Mouse (Mus musculus) gastrocnemius, postnatal 36 days (tissue): ENCODE results near the gene Grm7. TPM values are rescaled to one million over a fixed set of nuclear protein-coding genes. Genes with fewer than 3 reads are reported as not detected.

Source experiments
- DNase-seq, 2 experiments: peaks; one replicate each; pipeline ENCODE4 v3.0.0; 2022
- intact Hi-C: fragments of 180-260 bp; cut with DNase I; formaldehyde crosslinking; loops from one replicate; pipeline ENCODE4 v1.15.1; 2025
- total RNA-seq, 2 experiments: library from RNA; stranded (reverse); gene quantifications; 2 replicates each; pipeline ENCODE4 v1.2.3; 2021

The Grm7 gene
- total RNA-seq, 2 experiments from 2014 or later: not detected

GRCm38 (mm10) chr6:111303912-111304555 lies 658.7 kb downstream of the Grm7 start:
- intact Hi-C loops: no loop called here
- no peak for DNase-seq

GRCm38 (mm10) chr6:111361681-111362080 lies 716.3 kb downstream of the Grm7 start:
- intact Hi-C loops: no loop called here
- DNase-seq: no peak

- no peak for DNase-seq
- intact Hi-C loops: no loop called here
Measured at GRCm38 (mm10) chr6:111368111-111368510, 722.7 kb downstream of the Grm7 start.

- no peak for DNase-seq
- intact Hi-C loops: no loop called here
Measured at GRCm38 (mm10) chr6:111368551-111368950, 723.2 kb downstream of the Grm7 start.

GRCm38 (mm10) chr6:111369013-111369412 lies 723.6 kb downstream of the Grm7 start:
- intact Hi-C loops: no loop called here
- DNase-seq: no peak

GRCm38 (mm10) chr6:111371581-111372349 lies 726.4 kb downstream of the Grm7 start:
- no peak for DNase-seq
- intact Hi-C loops: no loop called here

- DNase-seq: no peak
- intact Hi-C loops: no loop called here
Measured at GRCm38 (mm10) chr6:111372626-111373380, 727.4 kb downstream of the Grm7 start.

- DNase-seq: no peak
- intact Hi-C loops: no loop called here
Measured at GRCm38 (mm10) chr6:111380710-111381109, 735.3 kb downstream of the Grm7 start.

- intact Hi-C loops: no loop called here
- no peak for DNase-seq
Measured at GRCm38 (mm10) chr6:111408750-111409149, 763.4 kb downstream of the Grm7 start.

- DNase-seq: no peak
- intact Hi-C loops: no loop called here
Measured at GRCm38 (mm10) chr6:111424737-111425136, 779.4 kb downstream of the Grm7 start.

GRCm38 (mm10) chr6:111446228-111446627 lies 800.8 kb downstream of the Grm7 start:
- no peak for DNase-seq
- intact Hi-C loops: no loop called here

- DNase-seq: no peak
- intact Hi-C loops: no loop called here
Measured at GRCm38 (mm10) chr6:111447851-111448250, 802.5 kb downstream of the Grm7 start.

- intact Hi-C loops: no loop called here
- DNase-seq: no peak
Measured at GRCm38 (mm10) chr6:111449054-111449783, 803.8 kb downstream of the Grm7 start.

- no peak for DNase-seq
- intact Hi-C loops: no loop called here
Measured at GRCm38 (mm10) chr6:111481866-111482265, 836.5 kb downstream of the Grm7 start.

GRCm38 (mm10) chr6:111486081-111486480 lies 840.7 kb downstream of the Grm7 start:
- DNase-seq: no peak
- intact Hi-C loops: no loop called here

GRCm38 (mm10) chr6:111487556-111487955 lies 842.2 kb downstream of the Grm7 start:
- no peak for DNase-seq
- intact Hi-C loops: no loop called here

GRCm38 (mm10) chr6:111492166-111492565 lies 846.8 kb downstream of the Grm7 start:
- intact Hi-C loops: no loop called here
- no peak for DNase-seq

GRCm38 (mm10) chr6:111499542-111499941 lies 854.2 kb downstream of the Grm7 start:
- intact Hi-C loops: no loop called here
- DNase-seq: no peak

GRCm38 (mm10) chr6:111510768-111511459 lies 865.5 kb downstream of the Grm7 start:
- no peak for DNase-seq
- intact Hi-C loops: no loop called here

GRCm38 (mm10) chr6:111512359-111512758 lies 867.0 kb downstream of the Grm7 start:
- DNase-seq: no peak
- intact Hi-C loops: no loop called here
